Mouse (Mus musculus): ENCODE data around the gene Bri3bp.
A peak's percentile ranks its signal among the peaks of the same experiment; 100 is the strongest.
"Not testable (repeated sequence)": the region's sequence is repeated elsewhere in the genome, so short reads cannot be mapped to it uniquely, and the experiment has no call there.

Gene Bri3bp

DNA sequence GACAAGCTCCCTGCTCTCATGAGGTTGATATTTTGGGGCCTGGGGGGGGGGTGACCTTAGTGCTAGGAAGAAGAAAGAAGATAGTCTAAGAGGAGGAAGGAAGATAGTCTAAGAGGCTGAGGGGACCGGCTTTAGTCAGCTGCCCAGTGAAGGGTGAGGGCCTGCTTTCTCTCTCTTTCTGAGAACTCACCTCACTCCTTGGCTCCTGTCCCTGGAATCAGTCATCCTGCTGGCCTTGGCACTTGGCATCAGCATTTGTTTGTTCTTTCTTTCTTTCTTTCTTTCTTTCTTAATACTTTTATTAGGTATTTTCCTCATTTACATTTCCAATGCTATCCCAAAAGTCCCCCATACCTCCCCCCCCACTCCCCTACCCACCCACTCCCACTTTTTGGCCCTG lies 44.7 kb downstream of the Bri3bp start:
- DNase-seq (ENCODE audit: low spot score), result no peak

DNA sequence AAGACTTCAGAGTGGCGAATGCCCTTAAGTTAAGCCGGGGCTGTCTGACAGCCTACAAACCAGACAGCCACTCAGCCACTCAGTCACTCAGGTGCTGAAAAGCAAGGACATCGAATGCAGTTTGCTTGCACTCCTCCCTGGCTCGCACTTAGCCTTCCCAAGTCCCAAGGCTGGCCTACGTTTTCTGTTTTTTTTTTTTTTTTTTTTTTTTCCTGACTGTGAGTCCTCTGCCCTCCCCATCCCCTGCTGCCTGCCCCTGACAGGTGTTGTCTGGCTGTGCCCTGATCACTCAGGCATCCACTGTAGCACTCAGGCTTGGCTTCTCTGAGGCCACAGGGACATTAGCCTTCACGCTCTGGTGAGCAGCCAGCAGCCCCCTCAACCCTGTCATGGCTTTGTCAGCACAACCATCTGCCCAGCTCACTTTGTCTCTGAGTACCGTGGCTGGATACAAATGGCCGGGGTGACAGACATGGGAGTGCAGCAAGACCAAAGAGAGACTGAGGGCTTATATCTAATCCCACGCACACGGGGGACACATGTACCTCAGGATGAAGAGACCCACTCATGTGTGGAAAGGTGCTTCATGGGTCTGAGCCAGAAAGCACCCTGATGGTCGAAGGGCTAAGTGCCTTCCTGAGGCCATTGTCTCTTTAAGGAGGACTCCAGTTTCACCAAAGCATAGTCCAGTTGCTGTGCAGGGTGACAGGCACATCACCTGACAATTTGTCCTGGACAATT lies 46.2 kb downstream of the Bri3bp start:
- DNase-seq (ENCODE audit: low spot score), result peak; percentile 83

DNA sequence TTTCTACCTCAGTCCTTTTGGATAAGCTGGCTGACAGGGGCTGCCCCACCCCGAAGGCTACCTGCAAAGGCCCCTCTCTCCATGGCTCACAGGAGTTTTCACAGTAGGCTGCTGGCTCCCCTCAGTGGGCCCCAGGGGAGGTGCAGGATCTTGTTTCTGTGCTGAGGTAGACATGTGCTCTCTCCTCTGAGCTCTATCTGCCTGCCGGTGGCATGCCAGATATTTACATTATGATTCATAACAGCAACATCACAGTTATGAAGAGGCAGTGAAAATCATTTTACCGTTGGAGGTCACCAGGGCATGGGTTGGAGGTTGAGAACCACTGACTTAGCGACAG lies 46.7 kb downstream of the Bri3bp start:
- peak; percentile 75 for DNase-seq (ENCODE audit: low spot score)

DNA sequence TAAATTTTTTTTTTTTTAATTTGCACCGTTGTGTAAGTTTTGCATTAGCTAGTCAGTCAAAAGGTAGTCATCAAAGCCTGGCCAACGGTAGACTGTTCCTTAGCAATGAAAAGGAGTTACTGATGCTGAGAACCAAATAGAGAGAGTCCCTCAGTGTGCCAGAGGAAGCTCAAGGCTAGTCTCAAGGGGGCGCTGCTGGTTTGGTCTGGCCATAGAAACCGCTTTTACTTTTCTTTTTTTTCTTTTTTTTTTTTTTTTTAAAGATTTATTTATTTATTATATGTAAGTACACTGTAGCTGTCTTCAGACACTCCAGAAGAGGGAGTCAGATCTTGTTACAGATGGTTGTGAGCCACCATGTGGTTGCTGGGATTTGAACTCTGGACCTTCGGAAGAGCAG lies 47.6 kb downstream of the Bri3bp start:
- not testable (repeated sequence) for DNase-seq (ENCODE audit: low spot score)

DNA sequence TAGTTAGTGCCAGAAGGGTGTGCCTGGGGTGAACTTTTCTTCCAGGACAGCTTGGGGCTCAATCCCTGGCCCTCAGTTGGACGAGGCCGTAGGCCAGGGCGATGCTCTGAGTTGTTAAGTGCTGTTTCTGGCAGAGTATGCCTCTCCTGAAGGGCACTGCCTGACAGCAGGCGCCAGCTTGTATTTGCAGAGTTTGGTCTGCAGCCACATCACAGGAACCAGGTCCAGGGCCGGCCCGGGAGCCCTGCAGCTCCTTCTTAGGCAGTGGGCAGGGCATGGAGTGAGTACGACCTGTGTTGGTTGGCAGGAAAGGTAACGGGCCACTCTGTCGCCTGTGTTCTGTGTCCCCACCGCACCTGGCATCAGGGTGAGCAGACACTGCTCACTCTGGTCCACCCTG lies 49.7 kb downstream of the Bri3bp start:
- DNase-seq (ENCODE audit: low spot score), result no peak

DNA sequence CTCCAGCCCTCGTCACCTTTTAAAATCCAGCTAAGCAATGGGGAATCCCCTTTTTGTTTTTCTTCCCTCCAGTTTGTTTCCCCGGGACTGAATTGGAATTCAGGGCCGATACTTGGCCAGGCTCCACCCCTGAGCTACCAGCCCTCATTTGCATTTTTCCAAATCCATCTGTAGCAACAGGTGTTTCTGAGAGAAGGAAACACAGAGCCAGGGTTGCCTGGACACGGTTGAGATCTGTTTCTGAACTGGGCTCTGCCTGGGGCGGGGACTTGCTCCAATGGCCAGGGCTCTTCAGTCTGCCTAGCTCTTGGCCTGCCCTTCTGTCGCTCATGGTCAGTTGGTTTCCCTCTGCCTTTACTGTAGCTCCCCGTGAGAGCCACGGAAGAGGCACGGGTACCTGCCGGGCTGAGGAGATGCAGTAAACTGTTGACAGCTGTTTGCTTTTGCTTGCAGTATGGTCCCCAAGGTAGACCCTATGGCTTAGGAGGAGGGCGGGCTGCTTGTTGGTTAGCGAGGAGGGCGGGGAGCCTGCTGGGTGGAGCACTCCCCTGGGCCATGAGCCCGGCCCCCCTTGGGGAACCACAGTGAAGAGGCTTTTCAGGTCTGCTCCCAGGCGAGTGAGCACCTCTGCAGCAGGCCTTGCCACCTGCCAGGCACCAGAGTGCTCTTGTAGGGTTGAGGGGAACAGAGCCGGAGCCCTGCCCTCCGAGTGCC lies 51.2 kb downstream of the Bri3bp start:
- DNase-seq (ENCODE audit: low spot score), result no peak

DNA sequence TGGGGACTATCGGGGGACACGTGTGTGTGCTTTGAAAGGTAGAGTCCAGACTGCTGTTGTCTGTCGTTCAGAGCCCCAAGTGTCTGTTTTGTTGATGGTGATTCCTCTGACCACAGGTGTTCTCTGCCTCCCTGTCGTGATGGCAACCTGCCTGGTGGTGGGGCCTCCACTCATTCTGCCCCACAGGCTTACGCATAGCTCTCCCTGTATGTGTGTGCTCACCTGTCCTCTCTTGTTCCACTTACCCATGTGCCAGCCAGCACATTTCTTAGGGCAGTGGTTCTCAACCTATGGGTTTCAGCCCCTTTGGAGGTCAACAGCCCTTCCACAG lies 51.7 kb downstream of the Bri3bp start:
- no peak for DNase-seq (ENCODE audit: low spot score)

DNA sequence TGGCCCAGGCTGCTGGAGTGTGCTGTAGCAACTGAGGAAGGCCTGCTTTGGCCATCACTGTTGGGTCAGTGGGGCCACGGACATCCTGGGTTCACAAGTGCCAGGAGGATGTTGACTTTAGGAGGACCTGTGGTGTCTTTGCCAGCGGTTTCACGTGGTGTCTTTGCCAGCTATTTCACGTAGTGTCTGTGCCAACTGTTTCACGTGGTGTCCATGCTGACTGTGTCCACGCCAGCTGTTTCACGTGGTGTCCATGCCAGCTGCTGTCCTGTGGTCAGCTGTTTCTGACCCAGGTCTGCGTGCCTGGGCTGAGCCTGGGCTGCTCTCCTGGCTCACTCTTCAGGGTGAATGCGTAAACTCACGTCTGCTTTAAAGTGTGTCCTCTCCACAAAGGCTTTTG lies 54.3 kb downstream of the Bri3bp start:
- no peak for DNase-seq (ENCODE audit: low spot score)

DNA sequence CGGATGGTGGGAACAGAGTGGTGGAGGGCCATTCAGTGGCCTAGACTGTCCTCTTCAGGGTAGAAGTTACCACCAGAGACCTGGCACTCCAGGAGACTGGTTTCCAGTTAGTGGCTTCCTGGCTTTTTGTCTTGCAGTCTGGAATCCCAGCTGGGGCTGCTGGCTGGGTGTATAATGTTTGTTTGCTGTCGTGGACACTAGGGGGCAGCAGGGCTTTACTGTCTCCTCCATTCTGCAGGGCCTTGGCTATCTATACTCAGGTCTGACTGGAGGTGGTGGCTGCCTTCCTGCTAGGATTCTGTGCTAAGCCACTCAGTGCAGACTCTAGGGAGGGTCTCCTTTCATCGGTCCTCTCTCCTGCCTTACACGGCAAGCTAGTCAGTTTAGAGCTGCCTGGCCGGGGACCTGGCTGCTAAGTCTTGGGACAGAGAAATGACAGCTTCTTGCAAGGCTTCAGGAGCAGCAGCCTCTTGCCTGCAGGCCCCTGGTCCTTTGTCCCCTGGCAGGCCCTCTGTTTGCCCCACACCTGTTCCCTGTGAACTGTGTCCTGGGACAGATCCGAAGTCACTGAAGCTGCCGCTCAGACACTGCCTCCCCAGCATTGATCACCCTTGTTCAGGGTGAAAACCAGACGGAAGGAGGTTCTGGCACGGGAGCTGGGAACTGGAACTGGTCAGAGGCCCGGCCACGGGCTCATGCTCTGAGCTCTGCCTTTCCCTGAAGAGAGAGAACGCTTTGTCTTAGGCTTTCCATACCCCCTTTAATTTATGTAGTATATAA lies 56.6 kb downstream of the Bri3bp start:
- DNase-seq (ENCODE audit: low spot score), result peak; percentile 81

DNA sequence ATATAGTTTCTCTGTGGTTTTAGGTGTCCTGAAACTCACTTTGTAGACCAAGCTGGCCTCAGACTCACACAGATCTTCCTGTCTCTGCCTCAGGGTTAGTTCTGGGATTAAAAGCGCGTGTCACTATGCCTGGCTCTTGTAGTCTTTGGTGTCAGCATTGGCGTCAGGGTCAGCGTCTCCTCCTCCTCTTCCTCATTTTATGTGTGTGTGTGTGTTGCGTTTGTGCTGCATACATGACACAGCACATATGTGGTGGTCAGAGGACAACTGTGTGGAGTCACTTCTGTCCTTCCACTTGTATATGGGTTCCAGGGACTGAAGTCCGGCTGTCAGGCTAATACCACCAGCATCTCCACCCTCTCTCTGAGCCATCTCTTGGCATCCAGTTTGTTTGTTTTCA lies 60.1 kb downstream of the Bri3bp start:
- no peak for DNase-seq (ENCODE audit: low spot score)

DNA sequence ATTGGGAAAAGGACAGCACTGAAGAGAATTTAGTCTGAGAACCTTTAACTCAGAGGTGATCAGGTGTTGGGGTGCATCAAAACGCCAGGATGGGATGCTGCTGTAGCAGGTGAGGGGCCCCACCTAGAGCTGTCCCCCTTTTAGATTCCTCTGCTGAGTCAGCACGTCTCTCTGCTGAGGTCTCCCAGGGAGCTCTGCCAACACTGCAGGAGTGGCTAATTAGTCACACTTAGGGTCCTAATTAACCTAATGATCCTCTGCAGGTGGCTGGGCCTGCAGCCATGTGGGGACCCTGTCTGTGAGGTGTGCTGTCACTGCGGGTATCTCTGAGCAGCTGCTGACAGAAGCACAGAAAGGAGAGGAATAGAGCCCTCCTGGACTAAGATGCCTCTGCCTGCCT lies 60.8 kb downstream of the Bri3bp start:
- no peak for DNase-seq (ENCODE audit: low spot score)

DNA sequence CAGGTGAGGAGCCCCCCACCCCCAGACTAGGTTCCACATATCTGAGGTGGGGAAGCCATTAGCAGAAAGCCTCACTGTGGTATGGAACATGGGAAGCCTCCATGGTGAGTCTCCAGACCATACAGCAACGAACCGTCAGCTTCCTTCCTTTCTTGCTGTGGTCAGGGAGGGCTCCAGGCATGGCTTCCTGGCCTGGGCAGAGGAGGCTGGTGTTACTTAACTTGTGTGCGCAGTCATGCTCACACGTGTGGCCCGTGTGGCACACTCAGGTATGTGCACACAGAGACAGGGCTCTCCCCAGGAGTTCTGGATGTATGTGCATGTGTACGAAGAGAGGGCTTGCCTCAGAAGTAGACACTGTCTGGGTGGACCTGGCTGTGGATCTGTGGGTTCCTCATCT lies 62.3 kb downstream of the Bri3bp start:
- no peak for DNase-seq (ENCODE audit: low spot score)

DNA sequence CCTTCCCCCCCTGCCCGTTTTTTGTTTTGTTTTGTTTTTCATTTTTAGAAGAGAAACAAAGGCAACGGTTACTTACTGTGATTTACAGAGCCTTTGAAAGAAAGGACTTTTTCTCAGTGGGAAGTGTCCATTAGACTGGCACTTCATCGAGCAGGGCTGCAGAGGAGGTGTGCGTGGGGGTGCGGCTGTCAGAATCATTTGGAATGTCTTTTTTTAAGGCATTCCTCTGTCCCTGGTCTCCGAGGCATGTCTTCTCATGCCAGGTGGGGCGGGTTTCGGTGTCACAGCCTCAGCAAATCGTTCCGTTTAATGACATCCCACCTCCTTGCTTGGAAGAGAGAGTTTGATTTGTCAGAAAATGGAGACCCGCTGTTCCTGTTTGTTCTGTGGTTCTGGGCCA lies 63.3 kb downstream of the Bri3bp start:
- no peak for DNase-seq (ENCODE audit: low spot score)

DNA sequence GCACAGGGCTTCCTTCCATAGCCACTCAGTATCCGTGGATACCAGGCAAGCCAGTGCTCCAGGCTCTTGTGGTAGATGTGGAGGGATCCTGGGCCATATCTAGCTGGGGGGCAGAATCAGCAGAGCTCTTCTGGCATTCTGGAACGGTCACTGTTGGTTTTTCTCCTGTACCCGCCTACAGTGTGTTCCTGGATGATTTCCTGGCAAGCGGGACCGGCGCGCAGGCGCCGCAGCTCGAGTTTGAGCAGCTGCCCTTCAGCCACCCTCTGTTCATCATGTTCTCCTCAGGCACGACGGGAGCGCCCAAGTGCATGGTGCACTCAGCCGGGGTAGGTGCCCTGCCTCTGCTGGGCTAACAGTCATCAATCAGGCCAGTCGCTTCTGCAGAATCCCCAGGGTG lies 64.6 kb downstream of the Bri3bp start:
- no peak for DNase-seq (ENCODE audit: low spot score)

DNA sequence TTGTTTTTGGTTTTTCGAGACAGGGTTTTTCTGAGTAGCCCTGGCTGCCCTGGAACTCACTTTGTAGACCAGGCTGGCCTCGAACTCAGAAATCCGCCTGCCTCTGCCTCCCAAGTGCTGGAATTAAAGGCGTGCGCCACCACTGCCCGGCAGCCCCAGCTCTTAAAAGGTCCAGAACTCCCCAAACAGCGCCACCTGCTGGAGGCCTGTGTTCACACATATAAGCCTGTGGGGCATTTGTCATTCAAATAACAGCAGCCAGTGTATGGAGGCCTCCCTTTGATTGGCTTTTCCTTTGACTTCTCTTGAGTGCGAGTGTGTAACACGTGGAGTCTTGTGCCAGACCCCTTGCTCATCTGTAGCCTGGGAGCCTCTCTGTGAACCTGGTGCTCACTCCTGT lies 66.2 kb downstream of the Bri3bp start:
- no peak for DNase-seq (ENCODE audit: low spot score)

DNA sequence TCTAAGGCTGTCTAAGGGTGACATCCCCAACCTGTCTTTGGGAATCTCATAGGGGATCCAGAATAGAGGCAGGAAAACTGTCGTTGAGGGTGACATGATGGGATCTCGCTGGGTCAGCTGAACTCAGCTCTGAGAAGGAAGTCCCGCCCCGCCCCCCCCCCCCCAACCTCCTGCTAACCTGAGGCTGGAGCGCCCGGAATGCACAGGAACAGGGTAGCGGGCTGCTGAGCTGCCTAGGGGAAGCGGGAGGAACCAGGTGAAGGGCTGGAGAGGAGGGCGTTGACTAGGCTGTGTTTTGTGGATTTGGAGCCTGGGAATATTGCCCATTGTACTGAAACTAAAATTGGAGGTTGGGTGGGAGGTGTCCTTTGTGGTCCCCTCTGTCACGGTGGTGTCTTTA lies 66.6 kb downstream of the Bri3bp start:
- DNase-seq (ENCODE audit: low spot score), result no peak

DNA sequence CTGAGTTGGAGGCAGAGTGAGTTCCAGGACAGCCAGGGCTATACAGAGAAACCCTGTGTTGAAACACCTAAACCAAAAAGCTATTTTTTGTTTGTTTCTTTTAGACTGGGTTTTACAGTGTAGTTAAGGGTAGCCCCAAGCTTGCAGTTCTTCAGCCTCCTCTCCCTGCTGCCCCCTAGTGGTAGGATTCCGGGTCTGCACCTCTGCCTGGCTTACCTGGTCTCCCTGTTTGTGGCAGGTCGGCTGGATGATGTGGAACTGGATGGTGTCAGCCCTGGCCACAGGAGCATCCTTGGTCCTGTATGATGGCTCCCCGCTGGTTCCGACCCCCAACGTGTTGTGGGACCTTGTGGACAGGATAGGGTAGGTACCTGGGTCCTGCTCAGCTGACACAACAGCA lies 68.2 kb downstream of the Bri3bp start:
- DNase-seq (ENCODE audit: low spot score), result peak; percentile 75

All from retina, embryonic 14.5 days (tissue).